Mouse (Mus musculus) gastrocnemius, adult 8-10 months (tissue): ENCODE results near the gene Hist1h4b. TPM values are rescaled to one million over a fixed set of nuclear protein-coding genes. Genes with fewer than 3 reads are reported as not detected.
A peak's percentile ranks its signal among the peaks of the same experiment; 100 is the strongest.
"Not testable (repeated sequence)": the region's sequence is repeated elsewhere in the genome, so short reads cannot be mapped to it uniquely, and the experiment has no call there.

Experiments
- DNase-seq, 2 experiments: peaks; one replicate each; pipeline ENCODE4 v3.0.0; 2022; ENCODE audit warnings: low spot score in 2 of 2
- total RNA-seq, 4 experiments: library from RNA; stranded (reverse); gene quantifications; 2 replicates each; pipeline ENCODE4 v1.2.4; 2022

The Hist1h4b gene
- total RNA-seq, 4 experiments from 2014 or later, result 0.82 to 2.9 (median 1.8) TPM; not detected in 1

GRCm38 (mm10) chr13:23739922-23740252, 16.9 kb upstream of the Hist1h4b start:
- no peak for DNase-seq

- no peak for DNase-seq
These were observed 16.5 kb upstream of the Hist1h4b start for GRCm38 (mm10) chr13:23740256-23740840.

- DNase-seq, result no peak
These were observed 15.9 kb upstream of the Hist1h4b start for GRCm38 (mm10) chr13:23740910-23741309.

GRCm38 (mm10) chr13:23742007-23742406, 14.8 kb upstream of the Hist1h4b start:
- DNase-seq, result no peak

GRCm38 (mm10) chr13:23743215-23743614, 13.6 kb upstream of the Hist1h4b start:
- DNase-seq, result no peak

- no peak for DNase-seq
These were observed 12.8 kb upstream of the Hist1h4b start for GRCm38 (mm10) chr13:23743963-23744362.

GRCm38 (mm10) chr13:23744421-23745380, 12.1 kb upstream of the Hist1h4b start:
- DNase-seq, result no peak

- DNase-seq, result peak; percentile 53 to 59
These were observed 11.2 kb upstream of the Hist1h4b start, which contains the start of gene Hist1h3c for GRCm38 (mm10) chr13:23745381-23746161. TSS of gene Hist1h3c (minus strand) at chr13:23745602.

- DNase-seq, result peak; percentile 29 to 50
These were observed 10.4 kb upstream of the Hist1h4b start, which contains the start of gene Hist1h2bb for GRCm38 (mm10) chr13:23746201-23747080. TSS of gene Hist1h2bb (plus strand) at chr13:23746734.

GRCm38 (mm10) chr13:23747081-23747891, 9.5 kb upstream of the Hist1h4b start:
- no peak for DNase-seq

GRCm38 (mm10) chr13:23747892-23748288, 8.9 kb upstream of the Hist1h4b start:
- no peak for DNase-seq

GRCm38 (mm10) chr13:23749563-23750121, 7.2 kb upstream of the Hist1h4b start:
- no peak for DNase-seq

- DNase-seq, result not testable (repeated sequence)
These were observed 5.9 kb upstream of the Hist1h4b start, which contains the start of gene Hist1h2ab for GRCm38 (mm10) chr13:23750839-23751477. TSS of gene Hist1h2ab (plus strand) at chr13:23751126.

GRCm38 (mm10) chr13:23751478-23751956, 5.3 kb upstream of the Hist1h4b start:
- DNase-seq, result no peak

GRCm38 (mm10) chr13:23752067-23752741, 4.6 kb upstream of the Hist1h4b start, which contains the start of gene Hist1h3b:
TSS of gene Hist1h3b (plus strand) at chr13:23752267.
- peak in 1 of 2 experiments; percentile 31 for DNase-seq

GRCm38 (mm10) chr13:23752742-23753172, 4.1 kb upstream of the Hist1h4b start:
- DNase-seq, result no peak

GRCm38 (mm10) chr13:23753314-23754078, 3.3 kb upstream of the Hist1h4b start:
- DNase-seq, result no peak
